Mouse (Mus musculus): ENCODE data around the gene Inpp5b. TPM values are rescaled to one million over a fixed set of nuclear protein-coding genes. Genes with fewer than 3 reads are reported as not detected.

The Inpp5b gene
- polyA plus RNA-seq, 1 experiment: 2.5 TPM

DNA sequence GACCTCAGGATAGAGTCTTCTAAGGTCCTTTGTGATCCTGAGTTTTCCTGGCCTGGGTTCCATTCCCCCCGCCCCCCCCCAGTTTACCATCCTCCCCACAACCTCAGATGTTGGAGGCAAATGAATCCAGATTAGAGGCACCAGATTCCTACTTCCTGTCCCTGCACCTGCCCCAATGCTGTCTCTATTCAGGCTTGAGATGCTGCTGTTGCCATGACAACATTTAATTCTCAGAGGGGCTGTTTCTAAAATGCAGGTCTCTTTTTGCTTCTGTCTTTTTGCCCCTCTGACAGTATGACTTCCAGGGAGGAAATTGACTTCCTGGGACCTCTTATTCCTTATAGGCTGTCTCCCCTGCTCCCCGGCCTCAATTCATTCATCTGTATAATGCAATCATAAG, 4.7 kb upstream of the Inpp5b start:
- no peaks in the 10 kb centered on the region for H3K27me3 ChIP-seq (ENCODE audit: control insufficient read depth)
- TF ChIP-seq TAL1 (IDR thresholded peaks at IDR 0.05; ENCODE audit: low read length) (no peak), GATA1 (IDR thresholded peaks at IDR 0.05; ENCODE audit: low read length) (no peak)
- H3K36me3 ChIP-seq (ENCODE audit: control insufficient read depth): peaks cover 19% of the 10 kb centered on the region
- no peaks in the 10 kb centered on the region for H3K9me3 ChIP-seq (ENCODE audit: control insufficient read depth, low read length)
- no peak overlapping the region for H3K4me3 ChIP-seq (replicated peaks)
- H3K4me1 ChIP-seq (ENCODE audit: control insufficient read depth): peaks cover 11% of the 10 kb centered on the region

DNA sequence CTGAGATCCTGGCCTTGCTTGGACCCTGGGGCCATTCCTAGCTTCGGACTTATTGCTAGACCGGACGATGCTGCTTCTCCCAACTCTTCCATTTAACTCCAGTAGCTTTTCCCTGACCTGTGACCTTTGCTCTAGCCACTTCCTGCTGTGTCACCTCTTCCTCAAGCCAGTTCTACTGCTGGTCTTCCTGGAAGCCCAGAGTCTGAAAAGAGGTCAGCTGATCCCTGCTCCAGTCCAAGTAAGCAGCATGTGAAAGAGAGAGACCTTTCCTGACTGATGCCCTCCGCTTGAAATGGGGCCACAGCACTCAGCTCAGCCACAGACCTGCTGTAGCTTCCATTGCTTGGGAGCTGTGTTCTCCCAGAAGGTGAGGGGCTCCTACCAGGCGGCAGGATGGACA, 4.2 kb upstream of the Inpp5b start:
- TF ChIP-seq GATA1 (IDR thresholded peaks at IDR 0.05; ENCODE audit: low read length) (no peak), TAL1 (IDR thresholded peaks at IDR 0.05; ENCODE audit: low read length) (no peak)
- H3K4me3 ChIP-seq (replicated peaks): no peak overlapping the region
- H3K27me3 ChIP-seq (ENCODE audit: control insufficient read depth): no peaks in the 10 kb centered on the region
- no peaks in the 10 kb centered on the region for H3K9me3 ChIP-seq (ENCODE audit: control insufficient read depth, low read length)
- H3K36me3 ChIP-seq (ENCODE audit: control insufficient read depth): peaks cover 14% of the 10 kb centered on the region
- H3K4me1 ChIP-seq (ENCODE audit: control insufficient read depth): peaks cover 17% of the 10 kb centered on the region

DNA sequence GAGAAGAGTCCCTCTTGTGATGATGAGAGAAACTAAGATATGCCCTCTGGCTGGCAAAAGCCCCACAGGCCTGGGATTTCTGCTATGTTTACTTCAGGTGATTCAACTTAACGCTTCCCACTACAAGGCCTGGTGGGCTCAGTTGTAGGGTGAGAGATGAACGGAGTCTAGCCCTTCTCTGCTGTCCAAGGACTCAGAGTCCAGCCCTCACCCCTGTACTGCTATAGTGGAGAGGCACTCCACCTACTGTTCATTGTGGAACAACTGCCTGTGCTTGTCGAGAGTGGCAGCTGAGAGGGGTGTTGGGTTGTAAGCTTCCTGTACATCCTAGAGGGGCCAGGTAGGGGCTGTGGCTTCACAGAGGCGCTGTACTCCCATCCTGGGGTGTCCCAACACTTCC, 3.6 kb upstream of the Inpp5b start:
- peaks cover 9% of the 10 kb centered on the region for H3K36me3 ChIP-seq (ENCODE audit: control insufficient read depth)
- H3K9me3 ChIP-seq (ENCODE audit: control insufficient read depth, low read length): no peaks in the 10 kb centered on the region
- no peaks in the 10 kb centered on the region for H3K27me3 ChIP-seq (ENCODE audit: control insufficient read depth)
- H3K4me3 ChIP-seq (replicated peaks): no peak overlapping the region
- no peak for TF ChIP-seq GATA1 (IDR thresholded peaks at IDR 0.05; ENCODE audit: low read length)
- no peak for TF ChIP-seq TAL1 (IDR thresholded peaks at IDR 0.05; ENCODE audit: low read length)
- peaks cover 19% of the 10 kb centered on the region for H3K4me1 ChIP-seq (ENCODE audit: control insufficient read depth)

DNA sequence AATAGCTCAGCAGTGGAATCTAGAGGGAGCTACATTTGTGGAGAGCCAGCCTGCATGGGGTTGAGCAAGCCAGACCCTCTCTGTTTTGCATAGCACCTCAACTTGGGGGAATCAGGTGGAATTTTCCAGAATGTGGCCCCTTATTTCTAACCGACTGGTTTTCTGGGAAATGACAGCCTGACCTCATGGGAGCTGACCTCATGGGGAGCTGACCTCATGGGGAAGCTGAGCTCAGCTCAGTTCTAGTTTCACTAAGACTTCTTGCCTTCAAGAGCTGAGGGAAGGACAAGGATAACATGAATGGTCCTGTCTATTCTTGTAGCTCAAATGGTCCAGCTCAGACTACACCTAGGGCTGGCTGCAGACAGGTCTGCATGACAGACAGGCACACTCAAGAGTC, 2.9 kb upstream of the Inpp5b start:
- Histone ChIP-seq H3K9me3 (ENCODE audit: control insufficient read depth, low read length) (no peaks in the 10 kb centered on the region), H3K36me3 (ENCODE audit: control insufficient read depth) (peaks cover under 1% of the 10 kb centered on the region), H3K27me3 (ENCODE audit: control insufficient read depth) (no peaks in the 10 kb centered on the region), H3K4me3 (replicated peaks) (no peak overlapping the region), H3K4me1 (ENCODE audit: control insufficient read depth) (peaks cover 19% of the 10 kb centered on the region)
- TF ChIP-seq GATA1 (IDR thresholded peaks at IDR 0.05; ENCODE audit: low read length): no peak
- no peak for TF ChIP-seq TAL1 (IDR thresholded peaks at IDR 0.05; ENCODE audit: low read length)

DNA sequence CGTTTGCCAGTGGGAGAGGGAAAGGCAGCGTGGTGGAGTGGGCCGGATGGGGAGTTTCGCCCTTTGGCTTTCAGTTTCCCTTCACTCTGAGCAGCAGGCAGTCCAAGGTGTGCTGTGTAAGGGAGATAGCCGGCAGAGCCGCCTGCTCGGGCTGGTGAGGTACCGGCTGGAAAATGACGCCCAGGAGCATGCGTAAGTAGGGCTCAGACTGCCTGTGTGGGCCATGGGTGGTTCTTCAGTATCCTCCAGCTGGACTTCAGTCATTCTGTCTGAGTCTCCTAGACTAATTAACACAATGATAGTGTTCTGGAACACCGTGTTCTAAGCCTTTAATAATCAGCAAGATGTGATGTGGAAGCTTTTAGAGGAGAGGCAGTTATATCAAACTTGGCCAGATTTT, 1.2 kb downstream of the Inpp5b start:
- no peak for TF ChIP-seq TAL1 (IDR thresholded peaks at IDR 0.05; ENCODE audit: low read length)
- no peak for TF ChIP-seq GATA1 (IDR thresholded peaks at IDR 0.05; ENCODE audit: low read length)
- peaks cover 3% of the 10 kb centered on the region; the same call in 1 of the 2 replicates for H3K36me3 ChIP-seq (ENCODE audit: control insufficient read depth)
- no peaks in the 10 kb centered on the region for H3K9me3 ChIP-seq (ENCODE audit: control insufficient read depth, low read length)
- no peaks in the 10 kb centered on the region for H3K27me3 ChIP-seq (ENCODE audit: control insufficient read depth)
- H3K4me1 ChIP-seq (ENCODE audit: control insufficient read depth): peaks cover 26% of the 10 kb centered on the region
- H3K4me3 ChIP-seq (replicated peaks): no peak overlapping the region

DNA sequence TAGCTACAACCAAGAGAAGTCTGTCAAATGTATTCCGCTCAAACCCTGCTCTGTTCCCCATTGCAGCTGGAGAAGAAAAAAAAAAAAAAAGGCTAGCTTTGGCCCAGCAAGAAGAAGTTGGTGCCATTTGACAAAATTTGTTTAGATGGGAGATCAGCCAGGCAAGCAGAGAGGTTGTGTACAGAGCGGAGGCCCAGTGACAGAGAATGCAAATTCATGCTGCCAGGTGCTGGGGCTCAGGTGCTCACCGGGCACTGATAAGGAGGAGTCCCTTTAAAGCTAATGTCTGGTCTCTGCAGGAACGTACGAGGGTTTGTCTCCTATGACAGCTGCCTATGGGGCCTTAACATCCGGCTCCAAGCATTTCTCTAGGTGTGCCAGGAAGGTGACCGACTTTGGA, 4.9 kb downstream of the Inpp5b start:
- no peak overlapping the region for H3K4me3 ChIP-seq (replicated peaks)
- no peaks in the 10 kb centered on the region for H3K9me3 ChIP-seq (ENCODE audit: control insufficient read depth, low read length)
- TF ChIP-seq TAL1 (IDR thresholded peaks at IDR 0.05; ENCODE audit: low read length) (no peak), GATA1 (IDR thresholded peaks at IDR 0.05; ENCODE audit: low read length) (no peak)
- H3K36me3 ChIP-seq (ENCODE audit: control insufficient read depth): peaks cover 3% of the 10 kb centered on the region; the same call in 1 of the 2 replicates
- H3K27me3 ChIP-seq (ENCODE audit: control insufficient read depth): no peaks in the 10 kb centered on the region
- H3K4me1 ChIP-seq (ENCODE audit: control insufficient read depth): peaks cover 30% of the 10 kb centered on the region

DNA sequence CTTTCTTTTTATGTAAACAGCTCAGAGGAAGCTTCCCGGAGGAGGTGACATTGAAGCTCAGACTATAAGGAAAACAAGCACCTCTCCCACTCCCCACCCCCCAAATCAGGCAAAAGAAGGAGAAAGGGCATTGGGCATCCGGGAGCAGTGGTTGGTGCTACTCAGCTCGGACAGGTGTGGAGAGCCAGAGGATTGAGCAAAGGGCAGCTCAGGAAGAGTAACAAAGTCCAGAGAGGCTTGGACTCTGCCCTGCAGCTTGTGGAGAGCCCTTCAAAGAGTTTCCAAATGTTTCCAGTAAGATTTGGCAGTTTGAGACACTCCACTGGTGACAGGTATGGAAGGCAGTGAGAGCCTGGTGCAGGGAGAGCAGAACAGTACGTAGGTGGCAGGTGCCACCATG, 6.2 kb downstream of the Inpp5b start:
- Histone ChIP-seq H3K4me3 (replicated peaks) (no peak overlapping the region), H3K4me1 (ENCODE audit: control insufficient read depth) (peaks cover 29% of the 10 kb centered on the region), H3K27me3 (ENCODE audit: control insufficient read depth) (no peaks in the 10 kb centered on the region), H3K36me3 (ENCODE audit: control insufficient read depth) (peaks cover 3% of the 10 kb centered on the region; the same call in 1 of the 2 replicates), H3K9me3 (ENCODE audit: control insufficient read depth, low read length) (no peaks in the 10 kb centered on the region)
- TF ChIP-seq GATA1 (IDR thresholded peaks at IDR 0.05; ENCODE audit: low read length) (no peak), TAL1 (IDR thresholded peaks at IDR 0.05; ENCODE audit: low read length) (no peak)

DNA sequence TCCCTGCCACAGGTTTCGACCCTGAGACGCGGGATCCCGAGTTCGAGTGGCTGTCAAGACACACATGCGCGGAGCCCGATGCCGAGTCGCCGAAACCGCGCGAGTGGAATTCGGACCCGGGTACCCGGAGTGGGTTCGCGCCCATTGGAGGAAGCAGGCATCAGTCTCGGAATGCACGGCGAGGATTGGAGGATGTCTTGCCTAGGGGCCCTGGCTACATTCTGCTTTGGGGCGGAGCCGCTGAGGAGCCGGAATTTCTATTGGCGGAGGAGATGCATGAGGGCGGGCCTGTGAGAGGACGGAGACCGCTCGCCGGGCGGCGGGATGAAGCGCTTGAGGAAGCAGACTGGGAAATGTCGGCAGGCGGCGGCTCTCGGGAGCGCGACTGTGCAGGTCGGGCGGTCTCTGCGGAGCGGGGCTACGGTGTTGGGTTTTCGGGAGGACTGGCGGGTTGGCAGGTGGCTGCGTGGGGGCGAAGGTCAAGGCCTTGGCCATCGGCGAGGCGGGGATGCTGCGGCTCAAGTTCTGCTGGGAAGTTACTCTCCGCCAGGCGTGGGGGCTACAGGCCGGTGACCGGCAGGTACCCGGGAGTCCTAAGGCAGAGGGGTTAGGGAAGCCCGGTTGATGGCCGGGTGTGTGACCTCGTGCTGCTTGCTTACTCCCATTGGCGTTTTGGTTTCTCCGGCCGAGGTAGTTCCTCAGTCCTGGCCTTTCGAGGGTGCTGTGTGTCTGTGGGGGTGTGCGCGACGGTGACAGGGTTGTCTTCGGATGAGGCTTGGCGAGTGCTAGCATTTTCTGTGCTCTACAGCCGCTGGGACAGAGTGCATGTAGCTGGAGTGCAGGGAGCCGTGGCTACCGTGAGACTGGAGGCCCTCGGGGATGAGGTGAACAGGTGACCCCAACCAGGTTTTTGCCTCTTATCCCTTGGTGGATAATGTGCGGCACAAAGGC, 9.9 kb downstream of the Inpp5b start:
- Histone ChIP-seq H3K4me3 (replicated peaks) (peak overlapping the region; percentile 94), H3K4me1 (ENCODE audit: control insufficient read depth) (peaks cover 65% of the 10 kb centered on the region), H3K9me3 (ENCODE audit: control insufficient read depth, low read length) (no peaks in the 10 kb centered on the region), H3K27me3 (ENCODE audit: control insufficient read depth) (no peaks in the 10 kb centered on the region), H3K36me3 (ENCODE audit: control insufficient read depth) (peaks cover 25% of the 10 kb centered on the region)
- TF ChIP-seq TAL1 (IDR thresholded peaks at IDR 0.05; ENCODE audit: low read length) (no peak), GATA1 (IDR thresholded peaks at IDR 0.05; ENCODE audit: low read length) (no peak)

DNA sequence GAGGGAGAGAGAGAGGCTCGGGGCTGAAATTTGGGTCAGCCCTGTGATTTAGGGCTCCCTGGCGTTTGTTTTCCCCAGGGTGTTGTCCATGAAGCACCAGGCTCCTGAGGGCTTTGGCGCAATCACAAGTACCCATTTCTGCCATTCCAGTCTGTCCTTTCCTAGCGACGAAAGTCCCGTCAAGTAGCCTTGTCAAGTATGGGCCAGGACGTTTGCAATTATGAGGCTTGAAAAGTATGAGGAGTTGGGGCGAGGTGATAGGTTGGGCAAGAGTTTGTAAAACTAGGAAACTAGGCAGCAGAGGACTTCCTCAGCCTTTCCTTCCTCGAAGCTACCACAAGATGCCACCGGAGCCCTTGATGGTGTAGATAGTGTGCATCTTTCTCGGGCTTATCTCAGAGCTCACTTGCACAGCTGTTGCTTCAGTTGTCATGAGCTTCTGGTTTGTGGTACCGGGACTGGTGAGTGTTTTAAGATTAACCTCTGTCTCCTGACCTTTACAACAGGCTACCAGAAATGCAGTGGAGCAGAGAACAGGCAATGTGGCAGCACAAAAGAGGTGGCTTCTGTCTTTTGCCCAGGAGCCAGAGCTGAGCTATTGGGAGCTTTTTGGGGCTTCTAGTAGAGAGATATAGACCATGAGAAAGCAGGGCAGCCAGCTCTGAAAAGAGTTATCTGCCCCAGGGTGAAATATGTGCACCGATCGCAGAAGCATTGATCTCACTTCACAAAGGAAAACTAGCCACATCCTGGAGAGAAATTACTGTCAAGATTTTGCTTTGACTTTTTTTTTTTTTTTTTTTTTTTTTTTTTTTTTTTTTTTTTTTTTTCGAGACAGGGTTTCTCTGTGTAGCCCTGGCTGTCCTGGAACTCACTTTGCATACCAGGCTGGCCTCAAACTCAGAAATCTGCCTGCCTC, 10.9 kb downstream of the Inpp5b start:
- peaks cover 33% of the 10 kb centered on the region for H3K36me3 ChIP-seq (ENCODE audit: control insufficient read depth)
- H3K27me3 ChIP-seq (ENCODE audit: control insufficient read depth): no peaks in the 10 kb centered on the region
- no peaks in the 10 kb centered on the region for H3K9me3 ChIP-seq (ENCODE audit: control insufficient read depth, low read length)
- H3K4me3 ChIP-seq (replicated peaks): peak overlapping the region; percentile 94
- H3K4me1 ChIP-seq (ENCODE audit: control insufficient read depth): peaks cover 68% of the 10 kb centered on the region
- peak; percentile 84 for TF ChIP-seq TAL1 (IDR thresholded peaks at IDR 0.05; ENCODE audit: low read length)
- TF ChIP-seq GATA1 (IDR thresholded peaks at IDR 0.05; ENCODE audit: low read length): peak; percentile 90
